Mouse (Mus musculus) cortical plate, adult 2 months (tissue): ENCODE data around the gene Klrk1. TPM values are rescaled to one million over a fixed set of nuclear protein-coding genes. Genes with fewer than 3 reads are reported as not detected.
"Not testable (repeated sequence)": the region's sequence is repeated elsewhere in the genome, so short reads cannot be mapped to it uniquely, and the experiment has no call there.

Experiments
- H3K27ac ChIP-seq: fragments of 200-500 bp; 2 replicates; pipeline ENCODE4 v1.5.1; 2012; ENCODE audit warnings: low read length, control low read depth, inconsistent platforms; ENCODE audit not compliant: insufficient read depth
- H3K4me1 ChIP-seq: fragments of 200-500 bp; 2 replicates; pipeline ENCODE4 v1.6.1; 2011; ENCODE audit warnings: low read length; ENCODE audit not compliant: control insufficient read depth, insufficient read depth
- H3K4me3 ChIP-seq: fragments of 200-500 bp; 2 replicates; pipeline ENCODE4 v1.5.1; 2011; ENCODE audit warnings: mild to moderate bottlenecking, low read length, control low read depth; ENCODE audit not compliant: insufficient read depth
- CTCF ChIP-seq: fragments of 200-500 bp; IDR thresholded peaks from 2 replicates; pipeline ENCODE4 v1.5.1; 2011; ENCODE audit warnings: mild to moderate bottlenecking, control low read depth, low read length; ENCODE audit not compliant: insufficient read depth; ENCODE audit errors: extremely low read depth
- POLR2A ChIP-seq: fragments of 200-500 bp; IDR thresholded peaks from 2 replicates; pipeline ENCODE4 v1.6.1; 2011; ENCODE audit warnings: mild to moderate bottlenecking, low read length, control low read depth; ENCODE audit not compliant: insufficient read depth; ENCODE audit errors: extremely low read depth
- polyA plus RNA-seq: library from polyadenylated mRNA; depleted of rRNA; stranded (reverse); fragments of >200 nt; gene quantifications from 2 replicates; pipeline ENCODE4 v1.2.3, GENCODE M21; 2012; rRNA removed

Klrk1 gene
- polyA plus RNA-seq: 0.04 and 0.08 TPM in 2 replicates

- no peak within 1 kb of the TSS for H3K27ac ChIP-seq
- H3K4me3 ChIP-seq: no peak within 1 kb of the TSS
- no peaks in the 10 kb centered on the region for H3K4me1 ChIP-seq
- no peak for TF ChIP-seq POLR2A
- no peak for TF ChIP-seq CTCF
These were observed at the start of gene Klrk1 for GRCm38 (mm10) chr6:129623735-129624134. Gene Klrk1 (minus strand): TSS chr6:129623864.

GRCm38 (mm10) chr6:129661301-129661700, 37.6 kb upstream of the Klrk1 start:
- not testable (repeated sequence) for H3K4me3 ChIP-seq, H3K4me1 ChIP-seq, H3K27ac ChIP-seq

DNA sequence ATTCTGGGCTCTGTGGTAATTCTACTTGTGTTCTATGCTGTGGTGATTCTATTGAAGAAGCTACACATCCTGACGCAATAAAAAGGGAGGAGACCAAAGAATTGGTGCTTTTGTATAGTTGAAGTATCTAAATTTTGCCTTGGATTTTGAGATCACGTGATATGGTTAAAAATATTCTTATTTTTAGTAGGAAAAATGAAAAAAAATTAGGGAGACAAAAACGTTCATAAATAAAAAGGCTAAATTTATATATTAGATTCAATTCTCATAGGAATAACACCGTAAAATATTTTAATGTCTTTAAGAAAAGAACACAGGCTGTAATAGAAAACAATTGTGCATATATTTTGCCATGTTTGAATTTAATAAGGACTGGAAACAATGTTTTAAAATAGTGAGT, 36.9 kb upstream of the Klrk1 start, which contains the start of gene Klrc2:
Klrc2 (minus strand) TSS at position 101 of the 400 bp plus-strand sequence.
- not testable (repeated sequence) for H3K4me3 ChIP-seq, H3K27ac ChIP-seq, H3K4me1 ChIP-seq

GRCm38 (mm10) chr6:129644054-129644453, 20.4 kb upstream of the Klrk1 start:
- H3K4me3 ChIP-seq, H3K27ac ChIP-seq: not testable (repeated sequence)

GRCm38 (mm10) chr6:129643237-129643636, 19.6 kb upstream of the Klrk1 start, which contains the start of gene Klrc3:
Gene Klrc3 (minus strand): TSS chr6:129643337.
- not testable (repeated sequence) for H3K4me1 ChIP-seq, H3K27ac ChIP-seq, H3K4me3 ChIP-seq

More at GRCm38 (mm10) chr6:129644054-129644453, 20.4 kb upstream of the Klrk1 start:
- not testable (repeated sequence) for H3K4me1 ChIP-seq

DNA sequence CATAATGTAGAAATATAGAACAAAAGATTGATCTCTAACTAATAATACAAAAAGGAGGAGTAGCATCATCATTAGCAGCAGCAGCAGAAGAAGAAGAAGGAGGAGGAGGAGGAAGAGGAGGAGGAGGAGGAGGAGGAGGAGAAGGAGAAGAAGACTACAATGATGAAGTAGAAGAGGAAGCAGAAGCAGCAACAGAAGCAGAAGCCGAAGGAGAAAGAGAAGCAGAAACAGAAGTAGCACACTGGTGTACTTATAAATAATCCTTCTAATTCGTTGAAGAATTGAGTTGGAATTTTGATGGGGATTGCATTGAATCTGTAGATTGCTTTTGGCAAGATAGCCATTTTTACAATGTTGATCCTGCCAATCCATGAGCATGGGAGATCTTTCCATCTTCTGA, 7.4 kb upstream of the Klrk1 start:
- H3K27ac ChIP-seq, H3K4me1 ChIP-seq, H3K4me3 ChIP-seq: not testable (repeated sequence)

DNA sequence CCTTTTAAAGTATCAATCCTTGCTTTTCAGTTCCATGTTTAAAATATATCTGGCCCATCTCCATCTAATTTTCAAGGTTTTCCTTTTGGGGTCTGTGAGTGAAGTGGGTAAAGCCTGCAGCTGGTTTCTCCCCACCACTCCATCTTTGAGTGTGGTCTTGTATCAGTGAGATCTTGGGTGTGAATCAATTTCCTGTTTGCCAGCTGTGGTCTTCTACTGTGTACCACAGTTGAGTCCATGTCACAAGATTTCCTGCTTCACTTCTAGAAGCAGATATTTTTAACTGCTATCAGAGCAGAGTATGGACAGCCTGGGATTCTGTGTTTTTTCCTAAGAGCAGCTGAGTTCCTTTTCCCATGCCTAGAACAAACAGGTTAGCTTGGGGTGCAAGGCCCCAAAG, 15.3 kb downstream of the Klrk1 start:
- H3K4me3 ChIP-seq: no peak overlapping the region
- no peak for TF ChIP-seq POLR2A
- TF ChIP-seq CTCF: no peak
- H3K27ac ChIP-seq: no peak overlapping the region
- no peaks in the 10 kb centered on the region for H3K4me1 ChIP-seq

- TF ChIP-seq POLR2A (no peak), CTCF (no peak)
- H3K4me1 ChIP-seq: no peaks in the 10 kb centered on the region
- no peak within 1 kb of the TSS for H3K4me3 ChIP-seq
- no peak within 1 kb of the TSS for H3K27ac ChIP-seq
These were observed 32.2 kb downstream of the Klrk1 start, which contains the start of gene Klrd1 for GRCm38 (mm10) chr6:129591508-129591907. Gene Klrd1 (plus strand): TSS chr6:129591782.

GRCm38 (mm10) chr6:129583014-129583413, 40.6 kb downstream of the Klrk1 start:
- Histone ChIP-seq H3K4me3 (no peak overlapping the region), H3K27ac (no peak overlapping the region), H3K4me1 (no peaks in the 10 kb centered on the region)
- TF ChIP-seq CTCF: no peak
- TF ChIP-seq POLR2A: no peak

DNA sequence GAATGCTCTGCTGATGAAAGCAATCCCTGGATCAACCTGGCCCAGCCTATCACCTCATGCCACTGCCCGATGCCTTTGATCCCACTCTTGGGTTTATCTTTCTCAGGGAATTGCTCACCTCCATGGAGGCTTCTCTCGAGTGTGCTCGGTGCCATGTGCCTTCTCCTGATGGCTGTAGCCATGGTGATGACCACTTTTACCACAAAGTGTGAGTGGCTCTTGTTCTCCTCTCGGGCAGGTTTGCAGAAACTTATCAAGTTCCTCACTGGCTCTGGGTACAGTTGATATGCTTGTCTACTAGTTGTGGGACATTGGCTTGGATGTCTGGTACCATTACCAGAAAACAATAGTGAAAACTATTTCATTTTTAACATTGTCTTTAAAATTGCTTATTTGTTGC, 41.8 kb downstream of the Klrk1 start:
- TF ChIP-seq POLR2A: no peak
- Histone ChIP-seq H3K27ac (no peak overlapping the region), H3K4me1 (no peaks in the 10 kb centered on the region), H3K4me3 (no peak overlapping the region)

GRCm38 (mm10) chr6:129581274-129581673, 42.4 kb downstream of the Klrk1 start:
- TF ChIP-seq CTCF (no peak), POLR2A (no peak)
- Histone ChIP-seq H3K4me3 (no peak overlapping the region), H3K4me1 (no peaks in the 10 kb centered on the region)

More at GRCm38 (mm10) chr6:129581274-129581673, 42.4 kb downstream of the Klrk1 start:
- no peak overlapping the region for H3K27ac ChIP-seq
